ENCODE assay signal across 24 mouse cellular contexts in genomic region chr11:35362975-35363374, GRCm38 (mm10).
"Had no signal": no experiment of that assay in that cellular context is flagged by ENCODE, and none has a peak within 500 bp of the region (broad histone marks: within the 10 kb centered on the region; RNA-seq: fewer than 3 reads in every experiment).

No protein-coding gene starts in this region.

- H3K36me3 ChIP-seq: heart, embryonic 12.5 days; hindbrain, embryonic 10.5 days; hindbrain, embryonic 12.5 days; kidney, embryonic 15.5 days; limb, embryonic 15.5 days; liver, embryonic 12.5 days had no signal

- H3K4me2 ChIP-seq: heart, embryonic 12.5 days; hindbrain, embryonic 12.5 days; hindbrain, embryonic 14.5 days; kidney, embryonic 15.5 days; limb, embryonic 15.5 days; liver, embryonic 12.5 days had no signal

- H3K27me3 ChIP-seq: heart, embryonic 12.5 days; kidney, embryonic 15.5 days; limb, embryonic 15.5 days had no signal

- H3K4me3 ChIP-seq: gastrocnemius, adult 2 months; heart, embryonic 12.5 days; hindbrain, embryonic 10.5 days; hindbrain, embryonic 12.5 days; kidney, embryonic 15.5 days; limb, embryonic 15.5 days; liver, embryonic 12.5 days had no signal

- H3K9ac ChIP-seq: heart, embryonic 12.5 days; hindbrain, embryonic 12.5 days; hindbrain, embryonic 14.5 days; kidney, embryonic 15.5 days; limb, embryonic 15.5 days; liver, embryonic 12.5 days; liver, embryonic 14.5 days had no signal

- ATAC-seq: hindbrain, postnatal 0 days; intestine, embryonic 16.5 days; liver, embryonic 12.5 days had no signal

- H3K4me1 ChIP-seq: limb, embryonic 15.5 days; liver, embryonic 12.5 days had no signal

- H3K27ac ChIP-seq: gastrocnemius, adult 2 months; hindbrain, embryonic 10.5 days; hindbrain, embryonic 12.5 days; hindbrain, embryonic 14.5 days; hindbrain, postnatal 0 days; kidney, embryonic 15.5 days; kidney, postnatal 0 days; limb, embryonic 15.5 days; liver, embryonic 12.5 days; liver, embryonic 14.5 days had no signal

- H3K9me3 ChIP-seq: hindbrain, embryonic 12.5 days; kidney, embryonic 15.5 days; limb, embryonic 15.5 days; liver, embryonic 12.5 days had no signal

- DNase-seq: gastrocnemius, adult 2 months; gastrocnemius, postnatal 10 days; gastrocnemius, postnatal 25 days; heart, adult 18-20 months; heart, postnatal 10 days; heart, postnatal 4 days; kidney, adult 11 months; kidney, adult 8-10 months; kidney, postnatal 14 days; kidney, postnatal 36 days; layer of hippocampus, adult 9-11 months; layer of hippocampus, postnatal 36 days; left cerebral cortex, postnatal 4 days had no signal
